Mouse (Mus musculus) liver, embryonic 14.5 days (tissue): Measurements from ENCODE around the gene Sbno2. TPM values are rescaled to one million over a fixed set of nuclear protein-coding genes. Genes with fewer than 3 reads are reported as not detected.

ENCODE experiments used
- ATAC-seq: fragments of 200-750 bp; cut with Nextera tagmentation; 2 replicates; pipeline ENCODE4 v1.8.0; 2017; ENCODE audit warnings: moderate number of reproducible peaks, mild to moderate bottlenecking, moderate library complexity; ENCODE audit not compliant: insufficient read depth
- DNase-seq, 3 experiments: peaks; one replicate each; pipeline ENCODE4 v3.0.0-alpha.2; 2012 to 2013; ENCODE audit warnings: low read depth in 3 of 3, low spot score in 3 of 3
- H3K27ac ChIP-seq: fragments of 300-500 bp; sonication (generic); 2 replicates; pipeline ENCODE4 v1.5.1; 2014; ENCODE audit warnings: moderate library complexity, mild to moderate bottlenecking, control low read depth, inconsistent platforms
- H3K27me3 ChIP-seq: fragments of 300-500 bp; sonication (generic); 2 replicates; pipeline ENCODE4 v1.6.1; 2014; ENCODE audit warnings: mild to moderate bottlenecking, low read length, moderate library complexity; ENCODE audit not compliant: control insufficient read depth, insufficient read depth
- H3K36me3 ChIP-seq: fragments of 300-500 bp; sonication (generic); replicated peaks from 2 replicates; pipeline ENCODE4 v1.6.1; 2014; ENCODE audit warnings: low read depth; ENCODE audit not compliant: control insufficient read depth, insufficient read depth
- H3K4me1 ChIP-seq, 2 experiments: fragments of 200-500 bp in 1 of 2; fragments of 300-500 bp in 1 of 2; sonication (generic) in 1 of 2; replicated peaks; 2 replicates each; pipeline ENCODE4 v1.6.1; 2012 to 2014; ENCODE audit warnings: antibody characterized with exemption in 1 of 2, inconsistent platforms in 1 of 2, low read length in 1 of 2; ENCODE audit not compliant: control insufficient read depth in 2 of 2, insufficient read depth in 2 of 2
- H3K4me2 ChIP-seq: fragments of 300-500 bp; sonication (generic); 2 replicates; pipeline ENCODE4 v1.6.1; 2014; ENCODE audit warnings: low read depth, mild to moderate bottlenecking, control low read depth, moderate library complexity
- H3K4me3 ChIP-seq, 2 experiments: fragments of 200-500 bp in 1 of 2; fragments of 300-500 bp in 1 of 2; sonication (generic) in 1 of 2; 2 replicates each; pipeline ENCODE4 v1.5.1; 2012 to 2014; ENCODE audit warnings: low read depth in 2 of 2, low read length in 2 of 2, mild to moderate bottlenecking in 2 of 2, control low read depth in 1 of 2, inconsistent platforms in 1 of 2, moderate library complexity in 1 of 2; ENCODE audit not compliant: insufficient read depth in 1 of 2
- H3K9ac ChIP-seq: fragments of 300-500 bp; sonication (generic); replicated peaks from 2 replicates; pipeline ENCODE4 v1.6.1; 2014; ENCODE audit warnings: mild to moderate bottlenecking, control low read depth, moderate library complexity
- H3K9me3 ChIP-seq: fragments of 300-500 bp; sonication (generic); 2 replicates; pipeline ENCODE4 v1.6.1; 2016; ENCODE audit warnings: low read length, mixed read lengths; ENCODE audit not compliant: control insufficient read depth
- CTCF ChIP-seq: IDR thresholded peaks from 2 replicates; pipeline ENCODE4 v1.5.1; 2016; ENCODE audit warnings: antibody characterized with exemption, low read depth, control low read depth
- EP300 ChIP-seq: IDR thresholded peaks from 2 replicates; pipeline ENCODE4 v1.6.1; 2016; ENCODE audit warnings: antibody characterized with exemption, low read depth
- WGBS: fragments of 180-500 bp; shearing (Covaris S2); extraction: QIAGEN DNeasy Blood & Tissue Kit; methylation state at CpG from one replicate; pipeline ENCODE4 v1.1.7; 2014; ENCODE audit not compliant: insufficient replicate concordance; 5-methylcytosine and 5-hydroxymethylcytosine counted together
- polyA plus RNA-seq, 2 experiments: library from polyadenylated mRNA; depleted of rRNA in 1 of 2; stranded (reverse) in 1 of 2; unstranded in 1 of 2; fragments of >200 nt; fragmentation: Nextera tagmentation in 1 of 2; extraction: Ambion mirVana in 1 of 2; gene quantifications; 2 replicates each; pipeline versions ENCODE4 v1.2.1 to v1.2.3; 2012 to 2014

Sbno2 gene
- polyA plus RNA-seq, 2 experiments: 6.6 to 10.0 TPM

DNA sequence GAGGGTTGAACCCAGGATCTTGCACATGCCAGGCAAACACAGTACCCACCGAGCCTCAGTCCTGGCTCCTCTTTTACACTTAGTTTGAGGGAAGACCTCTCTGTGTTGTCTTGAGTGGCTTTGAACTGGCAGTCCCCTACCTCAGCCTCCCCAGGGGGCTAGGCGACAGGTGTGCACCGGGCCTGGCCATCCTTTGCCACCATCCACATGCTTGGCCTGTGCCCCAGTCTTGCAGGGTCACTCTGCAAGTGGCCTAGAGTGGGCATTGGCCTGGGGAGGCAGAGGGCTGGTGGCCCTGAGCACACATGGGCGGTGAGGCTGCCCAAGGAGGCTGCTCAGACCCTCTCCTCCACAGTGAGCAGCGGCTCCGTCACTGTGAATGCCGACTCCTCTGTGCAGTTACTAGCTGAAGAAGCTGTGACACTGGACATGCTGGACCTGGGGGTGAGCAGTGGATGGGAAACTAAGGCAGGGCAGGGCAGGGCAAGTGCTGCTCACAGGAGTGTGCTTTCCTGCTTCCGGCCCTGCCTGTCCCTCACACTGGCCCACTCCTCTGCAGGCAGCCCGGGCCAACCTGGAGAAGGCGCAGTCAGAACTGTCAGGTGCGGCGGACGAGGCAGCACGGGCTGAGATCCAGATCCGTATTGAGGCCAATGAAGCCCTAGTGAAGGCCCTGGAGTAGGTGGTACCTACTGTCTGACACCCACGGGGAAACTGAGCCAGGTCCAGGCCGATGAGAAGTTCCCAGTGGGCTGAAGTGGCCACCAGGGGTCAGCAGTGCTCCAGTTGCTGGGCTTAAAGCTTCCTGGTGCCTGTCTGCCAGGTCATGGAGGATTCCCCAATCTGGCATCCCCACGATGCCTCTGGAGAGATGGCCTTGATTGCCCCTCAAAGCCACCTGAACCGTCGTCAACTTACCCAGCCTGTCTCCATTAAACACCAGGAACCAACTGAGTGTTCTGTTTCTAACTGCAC lies 39.8 kb upstream of the Sbno2 start:
- Histone ChIP-seq H3K27ac (peak overlapping the region; percentile 52), H3K4me3 (no peak overlapping the region)

DNA sequence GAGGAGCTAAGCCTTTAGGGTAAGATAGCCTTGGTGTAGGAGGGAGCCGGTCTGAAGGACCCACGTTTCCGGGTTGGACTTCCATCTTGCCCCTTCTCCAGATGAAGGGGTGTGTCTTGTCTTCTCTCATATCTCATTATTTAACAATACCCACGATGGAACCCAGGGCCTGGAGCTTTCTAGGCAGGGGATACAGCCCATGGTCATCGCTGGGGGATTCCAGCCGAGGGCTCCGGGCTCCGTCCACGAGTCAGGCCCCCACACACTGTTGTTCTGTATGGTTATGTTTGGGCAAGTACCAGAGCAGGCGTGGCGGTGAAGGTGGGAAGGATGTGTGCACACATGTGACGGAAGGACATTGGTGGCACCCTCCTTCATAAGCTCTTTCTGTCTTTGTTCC lies 38.8 kb upstream of the Sbno2 start:
- H3K4me3 ChIP-seq: no peak overlapping the region

More for the DNA sequence above, 39.8 kb upstream of the Sbno2 start:
- Histone ChIP-seq H3K9me3 (no peaks in the 10 kb centered on the region), H3K36me3 (peaks cover 16% of the 10 kb centered on the region), H3K4me1 (peaks cover 28 to 34% of the 10 kb centered on the region in 2 experiments), H3K27me3 (no peaks in the 10 kb centered on the region), H3K9ac (no peak overlapping the region), H3K4me2 (no peak overlapping the region)
- ATAC-seq (no peak), DNase-seq (no peak)
- TF ChIP-seq CTCF (peak; percentile 96), EP300 (no peak)
- WGBS: 72% methylated on average over 20 of the region's 20 CpGs

DNA sequence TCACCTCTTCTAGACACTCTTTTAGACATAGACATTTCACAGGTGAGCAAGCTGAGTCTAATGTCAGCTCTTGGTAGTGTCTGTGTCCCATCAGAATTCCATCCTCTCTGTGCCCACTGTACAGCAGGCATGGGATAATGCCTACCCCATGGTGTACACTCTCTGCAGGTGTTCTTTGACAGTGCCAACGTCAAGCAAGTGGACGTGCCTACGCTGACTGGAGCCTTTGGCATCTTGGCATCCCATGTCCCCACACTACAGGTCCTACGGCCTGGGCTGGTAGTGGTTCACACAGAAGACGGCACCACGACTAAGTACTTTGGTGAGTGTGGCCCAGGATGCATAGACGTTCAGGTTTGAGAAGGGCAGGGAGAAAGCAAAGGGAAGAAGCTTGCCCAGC lies 38.3 kb upstream of the Sbno2 start:
- TF ChIP-seq EP300: no peak
- no peak for TF ChIP-seq CTCF
- H3K36me3 ChIP-seq: peaks cover 16% of the 10 kb centered on the region
- H3K27ac ChIP-seq: no peak overlapping the region
- peaks cover 8% of the 10 kb centered on the region for H3K27me3 ChIP-seq
- no peak overlapping the region for H3K4me3 ChIP-seq
- H3K4me1 ChIP-seq: peaks cover 28 to 39% of the 10 kb centered on the region in 2 experiments
- ATAC-seq (no peak), DNase-seq (no peak)
- 88% methylated on average over 7 of the region's 7 CpGs for WGBS
- no peak overlapping the region for H3K4me2 ChIP-seq
- H3K9ac ChIP-seq: no peak overlapping the region
- H3K9me3 ChIP-seq: no peaks in the 10 kb centered on the region

More for the DNA sequence above, 38.8 kb upstream of the Sbno2 start:
- DNase-seq (no peak), ATAC-seq (no peak)
- 80% methylated on average over 12 of the region's 12 CpGs for WGBS
- peaks cover 28 to 39% of the 10 kb centered on the region in 2 experiments for H3K4me1 ChIP-seq
- no peak overlapping the region for H3K27ac ChIP-seq
- H3K9ac ChIP-seq: no peak overlapping the region
- no peak overlapping the region for H3K4me2 ChIP-seq
- TF ChIP-seq CTCF (no peak), EP300 (no peak)
- no peaks in the 10 kb centered on the region for H3K9me3 ChIP-seq
- H3K36me3 ChIP-seq: peaks cover 16% of the 10 kb centered on the region
- H3K27me3 ChIP-seq: peaks cover 3% of the 10 kb centered on the region

DNA sequence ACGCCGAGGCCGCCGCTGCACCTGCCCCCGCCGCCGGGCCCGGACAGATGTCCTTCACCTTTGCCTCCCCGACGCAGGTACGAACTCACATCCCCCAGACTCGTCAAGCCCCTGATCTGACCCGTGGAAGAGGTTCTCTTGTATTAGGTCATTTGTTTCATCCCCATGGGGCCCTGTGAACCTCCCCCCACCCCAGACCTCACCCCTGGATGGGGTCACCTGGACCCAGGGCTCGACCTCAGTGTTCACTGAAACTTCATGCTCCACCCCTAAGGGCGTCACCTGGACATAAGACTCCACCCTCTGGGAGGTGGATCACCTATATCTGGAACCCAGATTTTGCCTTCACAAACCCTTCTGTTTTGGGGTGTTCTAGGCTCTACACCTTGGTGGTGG lies 37.2 kb upstream of the Sbno2 start:
- 0% methylated on average over 15 of the region's 15 CpGs for WGBS
- H3K9ac ChIP-seq: peak overlapping the region; percentile 84
- peak; percentile 45 for ATAC-seq

More for the DNA sequence above, 37.2 kb upstream of the Sbno2 start:
- Histone ChIP-seq H3K9me3 (no peaks in the 10 kb centered on the region), H3K4me2 (peak overlapping the region; percentile 94), H3K4me3 (peak overlapping the region; percentile 70 to 71), H3K27me3 (peaks cover 19% of the 10 kb centered on the region), H3K4me1 (peaks cover 24 to 38% of the 10 kb centered on the region in 2 experiments), H3K36me3 (peaks cover 16% of the 10 kb centered on the region), H3K27ac (peak overlapping the region; percentile 86)
- no peak for DNase-seq
- TF ChIP-seq EP300: no peak
- TF ChIP-seq CTCF: no peak
